Mouse (Mus musculus) hindbrain, embryonic 15.5 days (tissue): ENCODE measurements around the gene Btbd3. TPM values are rescaled to one million over a fixed set of nuclear protein-coding genes. Genes with fewer than 3 reads are reported as not detected.

ENCODE experiments used
- ATAC-seq: fragments of 200-750 bp; cut with Nextera tagmentation; 2 replicates; pipeline ENCODE4 v1.8.0; 2017; ENCODE audit warnings: low read depth, moderate number of reproducible peaks, moderate TSS enrichment; ENCODE audit not compliant: low FRiP score
- H3K27ac ChIP-seq: fragments of 300-500 bp; sonication (generic); replicated peaks from 2 replicates; pipeline ENCODE4 v1.5.1; 2015; ENCODE audit warnings: mild to moderate bottlenecking, inconsistent platforms
- H3K27me3 ChIP-seq: fragments of 300-500 bp; sonication (generic); 2 replicates; pipeline ENCODE4 v1.6.1; 2015; ENCODE audit warnings: control low read depth, inconsistent platforms
- H3K36me3 ChIP-seq: fragments of 300-500 bp; sonication (generic); 2 replicates; pipeline ENCODE4 v1.6.1; 2015; ENCODE audit warnings: control low read depth, inconsistent platforms
- H3K4me1 ChIP-seq: fragments of 300-500 bp; sonication (generic); replicated peaks from 2 replicates; pipeline ENCODE4 v1.6.1; 2015; ENCODE audit warnings: control low read depth, inconsistent platforms
- H3K4me2 ChIP-seq: fragments of 300-500 bp; sonication (generic); 2 replicates; pipeline ENCODE4 v1.6.1; 2015; ENCODE audit warnings: moderate library complexity, mild to moderate bottlenecking, inconsistent platforms
- H3K4me3 ChIP-seq: fragments of 300-500 bp; sonication (generic); 2 replicates; pipeline ENCODE4 v1.5.1; 2015; ENCODE audit warnings: mild to moderate bottlenecking, inconsistent platforms
- H3K9ac ChIP-seq: fragments of 300-500 bp; sonication (generic); 2 replicates; pipeline ENCODE4 v1.6.1; 2015; ENCODE audit warnings: inconsistent platforms
- H3K9me3 ChIP-seq: fragments of 300-500 bp; sonication (generic); 2 replicates; pipeline ENCODE4 v1.6.1; 2016; ENCODE audit warnings: control low read depth, inconsistent platforms
- WGBS: fragments of 180-500 bp; shearing (Covaris S2); methylation state at CpG from one replicate; pipeline ENCODE4 v1.1.7; 2015; 5-methylcytosine and 5-hydroxymethylcytosine counted together
- polyA plus RNA-seq: library from polyadenylated mRNA; unstranded; fragments of >200 nt; fragmentation: Nextera tagmentation; extraction: Ambion mirVana; gene quantifications from 2 replicates; pipeline ENCODE4 v1.2.1, GENCODE M21; 2015

Btbd3 gene
- polyA plus RNA-seq, 1 experiment from 2014 or later, result 36.7 TPM

GRCm38 (mm10) chr2:138406703-138407102, 150.3 kb downstream of the Btbd3 start:
- no peaks in the 10 kb centered on the region for H3K36me3 ChIP-seq
- H3K4me3 ChIP-seq, result no peak overlapping the region
- no peaks in the 10 kb centered on the region for H3K9me3 ChIP-seq
- H3K27me3 ChIP-seq, result no peaks in the 10 kb centered on the region
- 0 out of 2 replicates have a peak overlapping the region, but pooled peaks have one; percentile 49 for H3K27ac ChIP-seq
- H3K4me2 ChIP-seq, result no peak overlapping the region
- H3K9ac ChIP-seq, result no peak overlapping the region
- ATAC-seq, result peak; percentile 65; the same call in 1 of the 2 replicates
- H3K4me1 ChIP-seq, result peaks cover 3% of the 10 kb centered on the region; the same call in 1 of the 2 replicates

DNA sequence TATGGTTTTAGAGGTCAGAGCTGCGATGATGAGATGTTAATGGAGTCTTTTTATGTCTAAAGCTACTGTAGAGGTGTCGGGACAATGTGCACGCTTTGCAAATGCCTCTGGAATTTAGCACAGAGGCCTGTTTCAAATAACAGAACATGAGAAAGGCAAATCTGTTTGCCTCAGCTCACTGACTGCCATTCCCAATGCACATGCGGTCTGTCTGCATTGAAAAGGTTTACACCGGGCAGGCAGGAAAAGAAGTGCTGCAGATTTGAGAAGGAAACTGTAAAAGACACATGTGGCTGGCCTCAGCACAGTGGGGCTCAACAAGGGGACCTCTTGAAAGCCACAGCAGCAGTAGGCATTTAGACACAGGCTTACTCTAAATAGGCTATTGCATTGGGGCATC, 156.2 kb downstream of the Btbd3 start:
- Histone ChIP-seq H3K4me3 (no peak overlapping the region), H3K27ac (no peak overlapping the region), H3K4me2 (no peak overlapping the region), H3K9me3 (no peaks in the 10 kb centered on the region), H3K36me3 (no peaks in the 10 kb centered on the region), H3K9ac (no peak overlapping the region), H3K27me3 (no peaks in the 10 kb centered on the region), H3K4me1 (no peaks in the 10 kb centered on the region)
- 51% methylated on average over 5 of the region's 5 CpGs for WGBS
- no peak for ATAC-seq

DNA sequence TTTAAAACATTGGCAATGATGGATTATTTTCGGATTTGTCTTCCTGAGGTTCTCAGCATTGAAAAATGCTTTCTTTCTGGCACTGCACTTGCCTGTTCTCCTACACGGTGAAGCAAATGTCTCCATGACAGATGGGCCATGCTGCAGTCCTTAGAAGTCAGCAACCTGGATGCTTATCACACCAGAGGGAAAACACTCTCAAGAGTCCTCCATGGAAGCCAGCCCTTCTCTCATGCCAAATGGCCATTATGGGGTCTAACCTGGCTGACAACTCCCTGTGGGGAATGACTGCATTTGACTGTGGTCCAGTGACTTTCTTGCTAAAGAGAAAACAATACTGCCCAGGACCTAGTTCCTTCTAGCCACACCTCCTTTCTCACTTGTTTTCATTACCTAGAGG, 166.0 kb downstream of the Btbd3 start:
- ATAC-seq, result no peak
- WGBS, result 86% methylated on average over 2 of the region's 2 CpGs

GRCm38 (mm10) chr2:138431991-138432390, 175.6 kb downstream of the Btbd3 start:
- H3K27ac ChIP-seq, result no peak overlapping the region
- H3K9me3 ChIP-seq, result no peaks in the 10 kb centered on the region
- no peak overlapping the region for H3K4me3 ChIP-seq
- ATAC-seq, result no peak
- H3K4me1 ChIP-seq, result no peaks in the 10 kb centered on the region
- no peaks in the 10 kb centered on the region for H3K27me3 ChIP-seq
- WGBS, result 41% methylated on average over 2 of the region's 2 CpGs
- no peak overlapping the region for H3K4me2 ChIP-seq
- no peak overlapping the region for H3K9ac ChIP-seq
- H3K36me3 ChIP-seq, result no peaks in the 10 kb centered on the region

More for the DNA sequence above, 166.0 kb downstream of the Btbd3 start:
- Histone ChIP-seq H3K4me3 (no peak overlapping the region), H3K4me1 (no peaks in the 10 kb centered on the region), H3K4me2 (no peak overlapping the region), H3K9me3 (no peaks in the 10 kb centered on the region), H3K27ac (no peak overlapping the region), H3K27me3 (no peaks in the 10 kb centered on the region), H3K36me3 (no peaks in the 10 kb centered on the region), H3K9ac (no peak overlapping the region)

- no peak overlapping the region for H3K27ac ChIP-seq
- no peaks in the 10 kb centered on the region for H3K4me1 ChIP-seq
- H3K4me2 ChIP-seq, result no peak overlapping the region
- ATAC-seq, result no peak
- H3K9ac ChIP-seq, result no peak overlapping the region
- H3K27me3 ChIP-seq, result no peaks in the 10 kb centered on the region
- no peak overlapping the region for H3K4me3 ChIP-seq
- no peaks in the 10 kb centered on the region for H3K36me3 ChIP-seq
- H3K9me3 ChIP-seq, result no peaks in the 10 kb centered on the region
- 46% methylated on average over 3 of the region's 3 CpGs for WGBS
Observed at GRCm38 (mm10) chr2:138446466-138446865, 190.1 kb downstream of the Btbd3 start.

DNA sequence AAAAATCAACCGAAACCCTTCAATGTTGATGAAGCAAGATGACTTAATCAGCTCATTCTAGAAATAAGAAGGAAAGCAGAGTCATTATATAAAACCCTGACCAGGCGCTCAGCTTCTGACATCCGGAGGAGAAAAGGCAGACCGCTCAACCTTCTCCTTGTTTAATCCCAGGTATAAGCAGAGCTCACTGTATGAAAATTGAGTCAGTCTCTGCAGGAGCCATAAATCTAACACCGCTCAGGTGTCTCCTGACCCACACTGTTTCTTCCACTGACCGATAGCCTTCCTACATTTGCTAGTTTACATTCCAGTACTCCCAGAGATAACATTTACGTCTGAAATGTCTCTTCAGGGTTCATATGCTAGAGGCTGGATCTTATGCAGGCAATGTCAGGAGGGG, 190.6 kb downstream of the Btbd3 start:
- ATAC-seq, result no peak
- Histone ChIP-seq H3K36me3 (no peaks in the 10 kb centered on the region), H3K9ac (no peak overlapping the region), H3K9me3 (no peaks in the 10 kb centered on the region), H3K27ac (no peak overlapping the region), H3K4me3 (no peak overlapping the region), H3K27me3 (no peaks in the 10 kb centered on the region), H3K4me1 (no peaks in the 10 kb centered on the region), H3K4me2 (no peak overlapping the region)
- WGBS, result 72% methylated on average over 7 of the region's 7 CpGs

DNA sequence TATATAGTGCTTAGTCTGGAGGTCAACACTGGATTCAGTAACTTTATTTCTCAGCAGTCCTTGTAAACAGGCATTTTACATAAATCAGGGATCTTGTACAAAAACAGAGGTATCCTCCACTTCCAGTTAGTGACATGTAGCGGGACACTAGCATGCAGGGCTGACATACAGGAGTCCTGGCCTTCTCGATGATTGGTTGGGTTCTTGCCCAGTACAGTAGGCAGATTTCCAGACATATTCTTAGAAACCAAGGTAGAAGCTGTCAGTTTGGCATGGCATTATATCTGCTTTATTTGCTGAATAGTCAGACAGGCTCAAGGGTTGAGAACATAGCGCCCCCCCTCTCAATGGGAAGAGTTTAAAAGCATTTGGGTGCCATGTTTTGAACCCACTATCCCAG, 191.3 kb downstream of the Btbd3 start:
- H3K4me1 ChIP-seq, result no peaks in the 10 kb centered on the region
- H3K36me3 ChIP-seq, result no peaks in the 10 kb centered on the region
- no peaks in the 10 kb centered on the region for H3K9me3 ChIP-seq
- H3K4me3 ChIP-seq, result no peak overlapping the region
- 91% methylated on average over 3 of the region's 3 CpGs for WGBS
- ATAC-seq, result no peak
- H3K27ac ChIP-seq, result no peak overlapping the region
- no peak overlapping the region for H3K9ac ChIP-seq
- H3K27me3 ChIP-seq, result no peaks in the 10 kb centered on the region
- no peak overlapping the region for H3K4me2 ChIP-seq

GRCm38 (mm10) chr2:138468046-138468572, 211.7 kb downstream of the Btbd3 start:
- H3K9ac ChIP-seq, result no peak overlapping the region
- H3K9me3 ChIP-seq, result no peaks in the 10 kb centered on the region
- no peak overlapping the region for H3K27ac ChIP-seq
- H3K4me1 ChIP-seq, result no peaks in the 10 kb centered on the region
- no peaks in the 10 kb centered on the region for H3K27me3 ChIP-seq
- WGBS, result 67% methylated on average over 22 of the region's 22 CpGs
- H3K4me3 ChIP-seq, result no peak overlapping the region
- H3K4me2 ChIP-seq, result no peak overlapping the region
- ATAC-seq, result no peak
- H3K36me3 ChIP-seq, result no peaks in the 10 kb centered on the region

DNA sequence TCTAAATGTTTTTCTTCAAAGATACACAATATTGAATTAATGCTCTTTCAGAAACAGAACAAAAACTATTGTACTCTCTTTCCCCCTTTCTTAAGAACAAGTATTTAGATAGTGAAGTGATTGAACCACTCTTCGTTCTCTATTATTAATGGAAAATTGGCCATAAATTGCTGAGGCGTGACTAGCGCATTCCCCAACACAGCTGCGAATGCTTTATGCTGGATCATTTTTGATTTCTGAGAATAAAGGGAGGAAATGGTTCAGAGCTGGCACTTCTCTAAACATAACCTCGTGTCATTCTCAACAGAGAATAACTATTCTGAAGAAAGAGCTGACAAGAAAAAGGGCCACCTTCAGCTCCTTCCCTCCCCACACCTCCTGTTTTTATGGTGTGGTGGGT, 217.0 kb downstream of the Btbd3 start:
- Histone ChIP-seq H3K9ac (no peak overlapping the region), H3K27me3 (no peaks in the 10 kb centered on the region), H3K4me3 (no peak overlapping the region), H3K9me3 (no peaks in the 10 kb centered on the region), H3K27ac (no peak overlapping the region), H3K36me3 (no peaks in the 10 kb centered on the region), H3K4me1 (no peaks in the 10 kb centered on the region), H3K4me2 (no peak overlapping the region)
- ATAC-seq, result no peak
- WGBS, result 74% methylated on average over 5 of the region's 5 CpGs

DNA sequence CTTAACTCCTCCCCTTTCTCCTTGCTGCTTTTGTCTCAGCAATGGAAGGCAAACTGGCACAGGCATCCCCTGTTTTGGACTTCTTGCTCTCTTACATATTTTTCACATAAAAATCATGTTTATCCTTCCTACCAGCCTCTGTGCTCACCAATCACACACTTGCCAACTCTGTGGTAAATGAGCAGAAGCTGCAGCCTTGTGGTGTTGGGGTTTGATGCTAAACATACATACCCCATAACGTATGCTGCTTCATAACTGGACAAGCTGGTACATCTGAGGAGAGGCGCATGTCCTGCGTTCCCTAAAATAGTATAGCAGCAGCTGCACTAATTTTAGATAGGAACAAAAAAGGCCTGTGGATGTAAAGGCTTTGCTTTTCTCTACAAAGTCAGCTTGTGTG, 220.1 kb downstream of the Btbd3 start:
- 93% methylated on average over 3 of the region's 3 CpGs for WGBS
- no peak for ATAC-seq
- H3K9ac ChIP-seq, result no peak overlapping the region

DNA sequence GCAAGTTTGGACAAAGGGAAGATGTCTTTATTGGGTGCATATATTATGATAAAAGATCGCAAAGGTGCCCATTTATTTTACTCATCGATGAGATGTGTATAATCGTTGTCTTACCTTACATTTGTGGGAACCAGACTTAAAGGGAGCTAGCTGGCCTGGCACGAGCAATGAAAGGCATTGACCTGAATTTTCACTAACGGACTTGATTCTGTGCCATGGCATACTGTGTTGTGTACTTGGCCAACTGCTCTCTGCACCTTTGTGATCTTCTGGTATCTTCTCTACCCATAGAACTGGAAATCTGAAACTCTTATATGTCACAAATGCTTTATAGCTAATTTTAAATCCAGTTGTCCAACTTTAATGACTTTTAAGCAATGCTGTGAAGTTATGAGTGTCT, 220.9 kb downstream of the Btbd3 start:
- Histone ChIP-seq H3K9ac (no peak overlapping the region), H3K4me1 (no peaks in the 10 kb centered on the region), H3K36me3 (no peaks in the 10 kb centered on the region), H3K4me3 (no peak overlapping the region), H3K4me2 (no peak overlapping the region), H3K27ac (no peak overlapping the region), H3K27me3 (no peaks in the 10 kb centered on the region), H3K9me3 (no peaks in the 10 kb centered on the region)
- WGBS, result 91% methylated on average over 5 of the region's 5 CpGs
- ATAC-seq, result no peak

More for the DNA sequence above, 220.1 kb downstream of the Btbd3 start:
- no peaks in the 10 kb centered on the region for H3K4me1 ChIP-seq
- H3K4me2 ChIP-seq, result no peak overlapping the region
- no peaks in the 10 kb centered on the region for H3K27me3 ChIP-seq
- no peaks in the 10 kb centered on the region for H3K9me3 ChIP-seq
- no peak overlapping the region for H3K4me3 ChIP-seq
- H3K36me3 ChIP-seq, result no peaks in the 10 kb centered on the region
- H3K27ac ChIP-seq, result no peak overlapping the region

GRCm38 (mm10) chr2:138482541-138482940, 226.2 kb downstream of the Btbd3 start:
- Histone ChIP-seq H3K27ac (no peak overlapping the region), H3K9me3 (no peaks in the 10 kb centered on the region), H3K9ac (no peak overlapping the region), H3K4me1 (no peaks in the 10 kb centered on the region), H3K4me3 (no peak overlapping the region), H3K27me3 (no peaks in the 10 kb centered on the region), H3K36me3 (no peaks in the 10 kb centered on the region), H3K4me2 (no peak overlapping the region)
- no peak for ATAC-seq
- WGBS, result 85% methylated on average over 3 of the region's 3 CpGs

DNA sequence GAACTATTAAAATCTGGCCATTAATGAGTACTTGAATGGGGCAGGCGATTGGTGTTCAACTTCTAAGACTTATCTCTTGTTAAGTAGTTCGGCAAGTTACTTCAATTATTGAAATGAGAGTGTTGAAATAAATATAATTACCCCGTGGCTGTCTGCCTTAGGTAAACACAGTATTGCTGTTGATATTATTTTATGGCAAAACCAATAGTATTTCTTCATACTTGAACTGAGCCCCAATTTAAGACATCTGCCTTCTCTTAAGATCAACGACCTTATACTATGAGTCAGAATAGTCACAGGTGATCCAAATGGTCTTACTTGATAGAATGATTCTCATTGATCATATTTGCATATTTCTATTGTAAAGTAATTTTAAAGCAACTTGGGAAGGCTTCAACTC, 228.5 kb downstream of the Btbd3 start:
- Histone ChIP-seq H3K9ac (no peak overlapping the region), H3K4me1 (no peaks in the 10 kb centered on the region), H3K4me3 (no peak overlapping the region), H3K27me3 (no peaks in the 10 kb centered on the region), H3K36me3 (no peaks in the 10 kb centered on the region), H3K9me3 (no peaks in the 10 kb centered on the region), H3K4me2 (no peak overlapping the region), H3K27ac (no peak overlapping the region)
- 87% methylated on average over 4 of the region's 4 CpGs for WGBS
- ATAC-seq, result no peak
